Mouse (Mus musculus) forebrain, embryonic 16.5 days (tissue): ENCODE results near the gene Dnmbp. TPM values are rescaled to one million over a fixed set of nuclear protein-coding genes. Genes with fewer than 3 reads are reported as not detected.
"Not testable (repeated sequence)": the region's sequence is repeated elsewhere in the genome, so short reads cannot be mapped to it uniquely, and the experiment has no call there.

ENCODE experiments used
- ATAC-seq: fragments of 200-750 bp; cut with Nextera tagmentation; 2 replicates; pipeline ENCODE4 v1.8.0; 2017; ENCODE audit warnings: mild to moderate bottlenecking, moderate library complexity
- H3K27ac ChIP-seq: fragments of 300-500 bp; sonication (generic); 2 replicates; pipeline ENCODE4 v1.5.1; 2014; ENCODE audit warnings: low read length, control low read depth
- H3K27me3 ChIP-seq: fragments of 300-500 bp; sonication (generic); replicated peaks from 2 replicates; pipeline ENCODE4 v1.6.1; 2014; ENCODE audit warnings: low read length; ENCODE audit not compliant: control insufficient read depth, insufficient read depth
- H3K36me3 ChIP-seq: fragments of 300-500 bp; sonication (generic); 2 replicates; pipeline ENCODE4 v1.6.1; 2014; ENCODE audit not compliant: control insufficient read depth, insufficient read depth
- H3K4me1 ChIP-seq: fragments of 300-500 bp; sonication (generic); replicated peaks from 2 replicates; pipeline ENCODE4 v1.6.1; 2014; ENCODE audit warnings: low read length; ENCODE audit not compliant: control insufficient read depth, insufficient read depth
- H3K4me2 ChIP-seq: fragments of 300-500 bp; sonication (generic); 2 replicates; pipeline ENCODE4 v1.6.1; 2014; ENCODE audit warnings: mild to moderate bottlenecking, low read length, control low read depth
- H3K4me3 ChIP-seq: fragments of 300-500 bp; sonication (generic); replicated peaks from 2 replicates; pipeline ENCODE4 v1.5.1; 2014; ENCODE audit warnings: mild to moderate bottlenecking, low read length, control low read depth
- H3K9ac ChIP-seq: fragments of 300-500 bp; sonication (generic); replicated peaks from 2 replicates; pipeline ENCODE4 v1.6.1; 2014; ENCODE audit warnings: low read depth, low read length, control low read depth
- H3K9me3 ChIP-seq: fragments of 300-500 bp; sonication (generic); 2 replicates; pipeline ENCODE4 v1.6.1; 2016; ENCODE audit warnings: low read length; ENCODE audit not compliant: control insufficient read depth
- WGBS: fragments of 180-500 bp; shearing (Covaris S2); extraction: QIAGEN DNeasy Blood & Tissue Kit; methylation state at CpG from one replicate; pipeline ENCODE4 v1.1.7; 2014; 5-methylcytosine and 5-hydroxymethylcytosine counted together
- polyA plus RNA-seq: library from polyadenylated mRNA; unstranded; fragments of >200 nt; fragmentation: Nextera tagmentation; extraction: Ambion mirVana; gene quantifications from 2 replicates; pipeline ENCODE4 v1.2.1, GENCODE M21; 2015

Gene Dnmbp
- polyA plus RNA-seq, 1 experiment from 2014 or later, result 7.3 TPM

GRCm38 (mm10) chr19:43954864-43955263 is 14.9 kb upstream of the Dnmbp start:
- H3K9me3 ChIP-seq, result no peaks in the 10 kb centered on the region
- no peak for ATAC-seq
- H3K4me1 ChIP-seq, result no peaks in the 10 kb centered on the region
- H3K4me3 ChIP-seq, result no peak overlapping the region
- no peak overlapping the region for H3K4me2 ChIP-seq
- WGBS, result 84% methylated on average over 4 of the region's 4 CpGs
- no peak overlapping the region for H3K27ac ChIP-seq
- H3K27me3 ChIP-seq, result no peaks in the 10 kb centered on the region
- no peak overlapping the region for H3K9ac ChIP-seq
- H3K36me3 ChIP-seq, result no peaks in the 10 kb centered on the region

GRCm38 (mm10) chr19:43952936-43953335 is 12.9 kb upstream of the Dnmbp start:
- H3K36me3 ChIP-seq, H3K9ac ChIP-seq, H3K4me2 ChIP-seq, H3K4me3 ChIP-seq, ATAC-seq, H3K27ac ChIP-seq, H3K27me3 ChIP-seq, H3K9me3 ChIP-seq, H3K4me1 ChIP-seq: not testable (repeated sequence)
- WGBS, result 87% methylated on average over 6 of the region's 8 CpGs

GRCm38 (mm10) chr19:43949111-43949810 is 9.3 kb upstream of the Dnmbp start:
- Histone ChIP-seq H3K4me1 (no peaks in the 10 kb centered on the region), H3K27me3 (no peaks in the 10 kb centered on the region), H3K9me3 (no peaks in the 10 kb centered on the region), H3K36me3 (no peaks in the 10 kb centered on the region), H3K27ac (no peak overlapping the region), H3K4me3 (no peak overlapping the region), H3K9ac (no peak overlapping the region), H3K4me2 (no peak overlapping the region)
- 5% methylated on average over 12 of the region's 12 CpGs for WGBS
- no peak for ATAC-seq

GRCm38 (mm10) chr19:43944566-43944965 is 4.6 kb upstream of the Dnmbp start:
- no peak for ATAC-seq
- 0 out of 2 replicates have a peak, but pooled peaks cover 2% of the 10 kb centered on the region for H3K4me1 ChIP-seq
- no peaks in the 10 kb centered on the region for H3K27me3 ChIP-seq
- no peak overlapping the region for H3K4me2 ChIP-seq
- no peak overlapping the region for H3K27ac ChIP-seq
- 89% methylated on average over 8 of the region's 8 CpGs for WGBS
- no peak overlapping the region for H3K9ac ChIP-seq
- no peaks in the 10 kb centered on the region for H3K9me3 ChIP-seq
- no peak overlapping the region for H3K4me3 ChIP-seq
- H3K36me3 ChIP-seq, result no peaks in the 10 kb centered on the region

- WGBS, result 86% methylated on average over 16 of the region's 16 CpGs
- H3K27me3 ChIP-seq, result no peaks in the 10 kb centered on the region
- no peak for ATAC-seq
These were observed 3.1 kb upstream of the Dnmbp start for GRCm38 (mm10) chr19:43943076-43943475.

GRCm38 (mm10) chr19:43939171-43939768 is 721 bp downstream of the Dnmbp start:
- H3K27me3 ChIP-seq, result no peaks in the 10 kb centered on the region
- peak overlapping the region; percentile 71 for H3K4me2 ChIP-seq
- no peaks in the 10 kb centered on the region for H3K36me3 ChIP-seq
- peak; percentile 20; the same call in 1 of the 2 replicates for ATAC-seq
- WGBS, result 32% methylated on average over 16 of the region's 16 CpGs
- H3K4me1 ChIP-seq, result 0 out of 2 replicates have a peak, but pooled peaks cover 7% of the 10 kb centered on the region
- H3K4me3 ChIP-seq, result peak overlapping the region; percentile 74
- peak overlapping the region; percentile 77 for H3K9ac ChIP-seq
- H3K9me3 ChIP-seq, result no peaks in the 10 kb centered on the region
- H3K27ac ChIP-seq, result no peak overlapping the region

More at GRCm38 (mm10) chr19:43943076-43943475, 3.1 kb upstream of the Dnmbp start:
- no peaks in the 10 kb centered on the region for H3K36me3 ChIP-seq
- H3K4me1 ChIP-seq, result 0 out of 2 replicates have a peak, but pooled peaks cover 7% of the 10 kb centered on the region
- H3K27ac ChIP-seq, result no peak overlapping the region
- H3K4me3 ChIP-seq, result no peak overlapping the region
- no peak overlapping the region for H3K9ac ChIP-seq
- H3K4me2 ChIP-seq, result no peak overlapping the region
- no peaks in the 10 kb centered on the region for H3K9me3 ChIP-seq

- H3K4me2 ChIP-seq, result no peak overlapping the region
- 63% methylated on average over 11 of the region's 11 CpGs for WGBS
- 0 out of 2 replicates have a peak, but pooled peaks cover 7% of the 10 kb centered on the region for H3K4me1 ChIP-seq
- H3K9ac ChIP-seq, result no peak overlapping the region
- H3K27ac ChIP-seq, result no peak overlapping the region
- H3K27me3 ChIP-seq, result no peaks in the 10 kb centered on the region
- no peak overlapping the region for H3K4me3 ChIP-seq
- ATAC-seq, result no peak
- H3K9me3 ChIP-seq, result no peaks in the 10 kb centered on the region
- H3K36me3 ChIP-seq, result no peaks in the 10 kb centered on the region
These were observed 1.6 kb downstream of the Dnmbp start for GRCm38 (mm10) chr19:43938355-43938754.

GRCm38 (mm10) chr19:43930926-43931325 is 9.1 kb downstream of the Dnmbp start:
- H3K36me3 ChIP-seq, result no peaks in the 10 kb centered on the region
- H3K9me3 ChIP-seq, result no peaks in the 10 kb centered on the region
- peaks cover 11% of the 10 kb centered on the region for H3K4me1 ChIP-seq
- H3K27me3 ChIP-seq, result no peaks in the 10 kb centered on the region
- no peak overlapping the region for H3K27ac ChIP-seq
- no peak for ATAC-seq
- H3K4me2 ChIP-seq, result no peak overlapping the region
- no peak overlapping the region for H3K4me3 ChIP-seq
- H3K9ac ChIP-seq, result no peak overlapping the region
- 88% methylated on average over 6 of the region's 6 CpGs for WGBS

- 58% methylated on average over 7 of the region's 7 CpGs for WGBS
- Histone ChIP-seq H3K27ac (no peak overlapping the region), H3K9me3 (no peaks in the 10 kb centered on the region)
These were observed 9.6 kb downstream of the Dnmbp start for GRCm38 (mm10) chr19:43930366-43930765.

More at GRCm38 (mm10) chr19:43930366-43930765, 9.6 kb downstream of the Dnmbp start:
- no peaks in the 10 kb centered on the region for H3K27me3 ChIP-seq
- no peak overlapping the region for H3K9ac ChIP-seq
- H3K36me3 ChIP-seq, result no peaks in the 10 kb centered on the region
- H3K4me1 ChIP-seq, result peaks cover 11% of the 10 kb centered on the region
- no peak for ATAC-seq
- no peak overlapping the region for H3K4me3 ChIP-seq
- H3K4me2 ChIP-seq, result no peak overlapping the region
